In genomic region chr16:20651076-20651946, GRCm38 (mm10) we compare ENCODE assay signal across 8 mouse cellular contexts. TPM values are rescaled to one million over a fixed set of nuclear protein-coding genes. Genes with fewer than 3 reads are reported as not detected.
DNase-seq lines count a peak whose midpoint lies in the region; ATAC-seq and TF ChIP-seq lines count a peak whose summit lies in the region.

Gene Psmd2, plus strand, starts transcription at chr16:20651652.

- POLR2A ChIA-PET in Patski (lab: Charles Lee), result interaction anchor here (1.1 to 1.3 kb wide), 2 partner anchors 21 to 40 kb away, joined by 3 to 4 read pairs; no protein-coding TSS in a partner anchor

- no peak for TF ChIP-seq CTCF in Patski (IDR thresholded peaks at IDR 0.05)

- H3K4me3 ChIP-seq in hindbrain, embryonic 14.5 days (replicated peaks; ENCODE audit: low read length), result peak within 1 kb of the TSS; percentile 90

- 3% methylated on average over 46 of the region's 46 CpGs for WGBS in hindbrain, embryonic 14.5 days

- ATAC-seq in Patski, result peak; percentile 94
- peak; percentile 97 for ATAC-seq in hindbrain, embryonic 14.5 days (ENCODE audit: low FRiP score)

- in situ Hi-C loops in Patski (cut with MboI; ENCODE audit: low pct_unique_long_range_greater_than_20kb), result no loop called here

- peaks cover 19% of the 10 kb centered on the region for H3K4me1 ChIP-seq in hindbrain, embryonic 14.5 days (replicated peaks; ENCODE audit: control insufficient read depth, insufficient read depth, low read length)

- CTCF ChIA-PET in Patski (lab: Charles Lee), result no interaction called here

- peak within 1 kb of the TSS; percentile 87 for H3K27ac ChIP-seq in hindbrain, embryonic 14.5 days

- no peaks in the 10 kb centered on the region for H3K9me3 ChIP-seq in hindbrain, embryonic 14.5 days (ENCODE audit: control insufficient read depth, low read length)

- peaks cover 32% of the 10 kb centered on the region for H3K36me3 ChIP-seq in hindbrain, embryonic 14.5 days (replicated peaks; ENCODE audit: control insufficient read depth, insufficient read depth)

- peak; percentile 51 for DNase-seq in Patski (ENCODE audit: low read depth, low spot score)
- DNase-seq in cerebellum, postnatal 14 days, result peak; percentile 98 to 99
- DNase-seq in frontal cortex, postnatal 25 days (ENCODE audit: low spot score in 2 of 2), result peak; percentile 94 to 96
- DNase-seq in hindbrain, embryonic 14.5 days (ENCODE audit: low spot score), result peak; percentile 97
- peak; percentile 95 to 97 for DNase-seq in layer of hippocampus, postnatal 36 days
- DNase-seq in lung, postnatal 36 days, result peak; percentile 97
- peak; percentile 97 for DNase-seq in retina, postnatal 1 day
- DNase-seq in urinary bladder, adult 18-20 months (ENCODE audit: low spot score in 2 of 2), result peak; percentile 94 to 99

- peak within 1 kb of the TSS; percentile 93 for H3K9ac ChIP-seq in hindbrain, embryonic 14.5 days

- H3K27me3 ChIP-seq in Patski, result peaks cover 6% of the 10 kb centered on the region
- H3K27me3 ChIP-seq in hindbrain, embryonic 14.5 days (ENCODE audit: control insufficient read depth, insufficient read depth, low read length), result no peaks in the 10 kb centered on the region

- H3K4me2 ChIP-seq in hindbrain, embryonic 14.5 days (replicated peaks), result peak within 1 kb of the TSS; percentile 87

RNA-seq across cellular contexts. Expression of gene Psmd2, which starts in this region (rescaled TPM):
- 289 TPM for polyA plus RNA-seq in Patski (2021)
- 329 and 358 TPM in 2 replicates for polyA plus RNA-seq in hindbrain, embryonic 14.5 days (2014; fragmentation: Nextera tagmentation; extraction: Ambion mirVana)
- total RNA-seq in layer of hippocampus, postnatal 36 days (2021), result 100 to 1,000 TPM; 212 to 232 TPM

Comparison
In these comparisons a context has a peak if more than half of its experiments do, and no peak if none do; other contexts are left out.
1. Peak in every context shown above with its lines: DNase-seq, ATAC-seq, H3K4me3 ChIP-seq and H3K27ac ChIP-seq.